9 mouse cellular contexts compared by ENCODE assay signal in the genomic region with DNA sequence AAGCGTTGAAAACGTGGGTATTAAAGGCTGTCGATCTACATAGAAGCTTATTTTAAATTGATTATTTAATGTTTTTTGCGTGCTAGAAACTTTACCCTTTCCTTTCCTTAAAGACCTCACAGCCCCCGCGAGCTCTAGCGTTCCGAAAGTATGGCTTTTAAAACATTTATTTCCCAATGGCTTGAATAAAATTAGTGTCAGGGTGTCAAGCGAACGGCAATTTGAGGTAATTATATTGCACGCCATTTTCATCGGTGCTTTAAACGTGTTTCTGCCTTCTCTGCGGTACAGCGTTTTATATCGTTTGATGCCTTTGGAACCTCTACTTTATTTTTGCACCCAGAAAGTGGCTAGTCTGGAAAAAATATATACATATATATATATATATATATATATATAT. TPM values are rescaled to one million over a fixed set of nuclear protein-coding genes. Genes with fewer than 3 reads are reported as not detected.
DNase-seq lines count a peak whose midpoint lies in the region; ATAC-seq and TF ChIP-seq lines count a peak whose summit lies in the region.
"Had no signal": no experiment of that assay in that cellular context is flagged by ENCODE, and none has a peak within 500 bp of the region (broad histone marks: within the 10 kb centered on the region; RNA-seq: fewer than 3 reads in every experiment).

No protein-coding gene starts in this region.

- H3K9me3 ChIP-seq in heart, embryonic 11.5 days (replicated peaks; ENCODE audit: control insufficient read depth, low read length): no peaks in the 10 kb centered on the region
- H3K9me3 ChIP-seq in limb, embryonic 13.5 days: no peaks in the 10 kb centered on the region

- TF ChIP-seq CTCF in thymus, adult 2 months (IDR thresholded peaks at IDR 0.05; ENCODE audit: borderline replicate concordance, control insufficient read depth, extremely low read depth, insufficient read depth, low read length, poor library complexity): no peak

- no peak overlapping the region for H3K27ac ChIP-seq in heart, embryonic 11.5 days (ENCODE audit: low read depth, low read length)
- H3K27ac ChIP-seq in limb, embryonic 13.5 days: no peak overlapping the region
- no peak overlapping the region for H3K27ac ChIP-seq in thymus, adult 2 months (ENCODE audit: control insufficient read depth, insufficient read depth, low read length)

- no peak for DNase-seq in heart, postnatal 36 days
- DNase-seq in right cerebral cortex, postnatal 4 days: peak; percentile 3
- no peak for DNase-seq in right cerebral cortex, postnatal 14 days
- DNase-seq in adipocyte (ENCODE audit: low spot score): no peak
- DNase-seq in adrenal gland, adult (ENCODE audit: inconsistent age in 2 of 2, low spot score in 1 of 2): no peak
- no peak for DNase-seq in thymus, adult 2 months

- H3K4me1 ChIP-seq in heart, embryonic 11.5 days (ENCODE audit: control insufficient read depth, insufficient read depth, low read length): peaks cover 4% of the 10 kb centered on the region
- peaks cover 32% of the 10 kb centered on the region for H3K4me1 ChIP-seq in limb, embryonic 13.5 days
- no peaks in the 10 kb centered on the region for H3K4me1 ChIP-seq in thymus, adult 2 months (replicated peaks; ENCODE audit: control insufficient read depth, insufficient read depth, low read length)

- H3K9ac ChIP-seq in heart, embryonic 11.5 days (ENCODE audit: low read depth, low read length): no peak overlapping the region
- H3K9ac ChIP-seq in limb, embryonic 13.5 days: no peak overlapping the region

- peak overlapping the region; percentile 42; the same call in 1 of the 2 replicates for H3K4me3 ChIP-seq in heart, embryonic 11.5 days (ENCODE audit: low read depth, low read length)
- H3K4me3 ChIP-seq in limb, embryonic 13.5 days: peak overlapping the region; percentile 43
- H3K4me3 ChIP-seq in thymus, adult 2 months (ENCODE audit: control insufficient read depth, insufficient read depth, low read length): no peak overlapping the region

- peak overlapping the region; percentile 71 for H3K4me2 ChIP-seq in heart, embryonic 11.5 days
- H3K4me2 ChIP-seq in limb, embryonic 13.5 days (replicated peaks): peak overlapping the region; percentile 65

- WGBS in heart, embryonic 11.5 days (ENCODE audit: insufficient replicate concordance): 23% methylated on average over 16 of the region's 16 CpGs
- WGBS in limb, embryonic 13.5 days: 15% methylated on average over 16 of the region's 16 CpGs
- 35% methylated on average over 16 of the region's 16 CpGs for WGBS in thymus, adult 2 months

- peaks cover 26% of the 10 kb centered on the region for H3K27me3 ChIP-seq in heart, embryonic 11.5 days (ENCODE audit: control insufficient read depth, insufficient read depth, low read length)
- H3K27me3 ChIP-seq in limb, embryonic 13.5 days: peaks cover 49% of the 10 kb centered on the region
- no peaks in the 10 kb centered on the region for H3K27me3 ChIP-seq in thymus, adult 2 months (ENCODE audit: control insufficient read depth, insufficient read depth, low read length)

- TF ChIP-seq POLR2A in thymus, adult 2 months (IDR thresholded peaks at IDR 0.05; ENCODE audit: control insufficient read depth, extremely low read depth, insufficient read depth, low read length, poor library complexity): no peak

- intact Hi-C loops in heart, postnatal 36 days (cut with DNase I): no loop called here

- no peaks in the 10 kb centered on the region for H3K36me3 ChIP-seq in heart, embryonic 11.5 days (ENCODE audit: control insufficient read depth, insufficient read depth, low read length)
- H3K36me3 ChIP-seq in limb, embryonic 13.5 days: no peaks in the 10 kb centered on the region
- no peaks in the 10 kb centered on the region for H3K36me3 ChIP-seq in thymus, adult 2 months (ENCODE audit: control insufficient read depth, insufficient read depth, low read length)

- no peak for ATAC-seq in heart, embryonic 11.5 days (replicated peaks; ENCODE audit: insufficient number of reproducible peaks, low FRiP score, low TSS enrichment)
- no peak for ATAC-seq in limb, embryonic 13.5 days (ENCODE audit: low FRiP score, low read depth)

RNA-seq across cellular contexts. Expression of a gene that starts 0.4 kb away (rescaled TPM):
- polyA plus RNA-seq in heart, embryonic 11.5 days (2014; fragmentation: Nextera tagmentation; extraction: Ambion mirVana): 0.27 and 0.45 TPM in 2 replicates
- total RNA-seq in heart, postnatal 36 days (2021): not detected
- 4.3 and 4.6 TPM in 2 replicates for polyA plus RNA-seq in limb, embryonic 13.5 days (2015; fragmentation: Nextera tagmentation; extraction: Ambion mirVana)
- 0.03 TPM in 1 of 2 replicates, not detected in the other for polyA plus RNA-seq in thymus, adult 2 months (2012; rRNA removed)
- total RNA-seq: liver, adult 2 months had no signal
- polyA plus RNA-seq: liver, adult 2 months had no signal
